Mouse (Mus musculus) forebrain, embryonic 14.5 days (tissue): Measurements from ENCODE around the gene Tcp11x2. TPM values are rescaled to one million over a fixed set of nuclear protein-coding genes. Genes with fewer than 3 reads are reported as not detected.

Source experiments
- ATAC-seq: fragments of 200-750 bp; cut with Nextera tagmentation; 2 replicates; pipeline ENCODE4 v1.8.0; 2017; ENCODE audit warnings: mild to moderate bottlenecking, moderate library complexity
- DNase-seq: peaks from one replicate; pipeline ENCODE4 v3.0.0-alpha.2; 2015; ENCODE audit warnings: low spot score
- H3K27ac ChIP-seq: fragments of 300-500 bp; sonication (generic); 2 replicates; pipeline ENCODE4 v1.5.1; 2014; ENCODE audit warnings: low read depth, mild to moderate bottlenecking, control low read depth, low read length, moderate library complexity
- H3K27me3 ChIP-seq: fragments of 300-500 bp; sonication (generic); replicated peaks from 2 replicates; pipeline ENCODE4 v1.6.1; 2014; ENCODE audit warnings: low read length, control low read depth, mixed read lengths; ENCODE audit not compliant: control insufficient read depth, insufficient read depth
- H3K36me3 ChIP-seq: fragments of 300-500 bp; sonication (generic); 2 replicates; pipeline ENCODE4 v1.6.1; 2014; ENCODE audit warnings: low read length, control low read depth; ENCODE audit not compliant: control insufficient read depth, insufficient read depth
- H3K4me1 ChIP-seq: fragments of 300-500 bp; sonication (generic); 2 replicates; pipeline ENCODE4 v1.6.1; 2014; ENCODE audit warnings: antibody characterized with exemption, low read length, control low read depth; ENCODE audit not compliant: control insufficient read depth, insufficient read depth
- H3K4me2 ChIP-seq: fragments of 300-500 bp; sonication (generic); 2 replicates; pipeline ENCODE4 v1.6.1; 2014; ENCODE audit warnings: mild to moderate bottlenecking, control low read depth, low read length
- H3K4me3 ChIP-seq: fragments of 300-500 bp; sonication (generic); 2 replicates; pipeline ENCODE4 v1.5.1; 2014; ENCODE audit warnings: low read depth, low read length, control low read depth
- H3K9ac ChIP-seq: fragments of 300-500 bp; sonication (generic); 2 replicates; pipeline ENCODE4 v1.6.1; 2014; ENCODE audit warnings: mild to moderate bottlenecking, low read length, control low read depth, moderate library complexity
- H3K9me3 ChIP-seq: fragments of 300-500 bp; sonication (generic); replicated peaks from 2 replicates; pipeline ENCODE4 v1.6.1; 2016; ENCODE audit warnings: low read length, control low read depth, mixed read lengths; ENCODE audit not compliant: control insufficient read depth
- WGBS: fragments of 180-500 bp; shearing (Covaris S2); extraction: QIAGEN DNeasy Blood & Tissue Kit; methylation state at CpG from one replicate; pipeline ENCODE4 v1.1.7; 2014; 5-methylcytosine and 5-hydroxymethylcytosine counted together
- polyA plus RNA-seq: library from polyadenylated mRNA; unstranded; fragments of >200 nt; fragmentation: Nextera tagmentation; extraction: Ambion mirVana; gene quantifications from 2 replicates; pipeline ENCODE4 v1.2.1, GENCODE M21; 2014

Gene Tcp11x2
- polyA plus RNA-seq: not detected in 2 replicates

GRCm38 (mm10) chrX:135693633-135694032, at the start of gene Tcp11x2:
Gene Tcp11x2 (minus strand): TSS chrX:135693790.
- Histone ChIP-seq H3K27me3 (0 out of 2 replicates have a peak, but pooled peaks cover 2% of the 10 kb centered on the region), H3K36me3 (no peaks in the 10 kb centered on the region), H3K4me2 (no peak within 1 kb of the TSS), H3K4me1 (no peaks in the 10 kb centered on the region), H3K4me3 (no peak within 1 kb of the TSS), H3K9me3 (no peaks in the 10 kb centered on the region), H3K27ac (no peak within 1 kb of the TSS), H3K9ac (no peak within 1 kb of the TSS)
- no peak for ATAC-seq
- WGBS: 75% methylated on average over 1 of the region's 1 CpGs
- no peak for DNase-seq

GRCm38 (mm10) chrX:135743056-135743355, 49.4 kb upstream of the Tcp11x2 start:
- peak overlapping the region; percentile 55 for H3K4me3 ChIP-seq
- no peaks in the 10 kb centered on the region for H3K27me3 ChIP-seq
- 0 out of 2 replicates have a peak, but pooled peaks cover 10% of the 10 kb centered on the region for H3K36me3 ChIP-seq
- no peaks in the 10 kb centered on the region for H3K9me3 ChIP-seq
- H3K27ac ChIP-seq: 0 out of 2 replicates have a peak overlapping the region, but pooled peaks have one; percentile 89
- 29% methylated on average over 7 of the region's 7 CpGs for WGBS
- no peaks in the 10 kb centered on the region for H3K4me1 ChIP-seq
- DNase-seq (peak; percentile 8), ATAC-seq (peak; percentile 25)
- peak overlapping the region; percentile 70 for H3K9ac ChIP-seq
- peak overlapping the region; percentile 49 for H3K4me2 ChIP-seq

GRCm38 (mm10) chrX:135742304-135743055, 48.9 kb upstream of the Tcp11x2 start, which contains the start of the genes Armcx5 and Gprasp1:
Gene Armcx5 (plus strand): TSS chrX:135742733.
Gene Gprasp1 (plus strand): TSS chrX:135742733.
- peak; percentile 96 for DNase-seq
- Histone ChIP-seq H3K4me1 (no peaks in the 10 kb centered on the region), H3K4me2 (peak within 1 kb of the TSS; percentile 49), H3K9ac (peak within 1 kb of the TSS; percentile 70), H3K4me3 (peak within 1 kb of the TSS; percentile 55), H3K36me3 (0 out of 2 replicates have a peak, but pooled peaks cover 9% of the 10 kb centered on the region), H3K27ac (peak within 1 kb of the TSS; percentile 89), H3K27me3 (no peaks in the 10 kb centered on the region), H3K9me3 (no peaks in the 10 kb centered on the region)
- 33% methylated on average over 48 of the region's 48 CpGs for WGBS
- ATAC-seq: peak; percentile 98

GRCm38 (mm10) chrX:135738730-135739520, 45.3 kb upstream of the Tcp11x2 start:
- 95% methylated on average over 2 of the region's 2 CpGs for WGBS
- no peaks in the 10 kb centered on the region for H3K27me3 ChIP-seq
- H3K4me1 ChIP-seq: no peaks in the 10 kb centered on the region
- no peak overlapping the region for H3K4me3 ChIP-seq
- no peak overlapping the region for H3K4me2 ChIP-seq
- ATAC-seq: no peak
- no peak overlapping the region for H3K9ac ChIP-seq
- no peak overlapping the region for H3K27ac ChIP-seq
- no peaks in the 10 kb centered on the region for H3K36me3 ChIP-seq
- no peak for DNase-seq
- no peaks in the 10 kb centered on the region for H3K9me3 ChIP-seq

- WGBS: 85% methylated on average over 10 of the region's 10 CpGs
- no peak for DNase-seq
- no peaks in the 10 kb centered on the region for H3K9me3 ChIP-seq
- no peak within 1 kb of the TSS for H3K4me3 ChIP-seq
- no peak for ATAC-seq
- H3K4me1 ChIP-seq: no peaks in the 10 kb centered on the region
- no peaks in the 10 kb centered on the region for H3K36me3 ChIP-seq
- H3K27ac ChIP-seq: no peak within 1 kb of the TSS
- H3K9ac ChIP-seq: no peak within 1 kb of the TSS
- H3K27me3 ChIP-seq: no peaks in the 10 kb centered on the region
- no peak within 1 kb of the TSS for H3K4me2 ChIP-seq
Observed at GRCm38 (mm10) chrX:135725161-135725560, 31.6 kb upstream of the Tcp11x2 start, which contains the start of gene Tmsb15a. Gene Tmsb15a (minus strand): TSS chrX:135725261.

DNA sequence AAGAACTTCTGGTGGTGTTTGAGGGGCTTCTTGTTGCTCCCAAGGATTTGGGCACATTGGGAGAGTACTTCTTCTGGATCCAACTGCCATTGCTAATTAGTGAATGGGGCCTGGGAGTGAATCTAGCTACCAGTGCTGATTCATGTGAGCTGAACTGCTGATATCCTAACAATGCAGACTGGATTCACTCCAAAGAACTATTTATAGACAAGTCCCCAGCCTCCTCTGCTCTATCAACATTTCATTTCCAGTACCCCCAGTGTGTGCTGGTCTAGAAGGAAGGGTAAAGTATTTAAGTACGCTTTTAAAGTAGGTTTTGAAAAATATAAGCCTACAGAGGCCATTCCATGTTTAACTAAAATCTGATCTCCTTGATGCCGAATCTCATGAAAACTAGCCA, 19.3 kb upstream of the Tcp11x2 start:
- Histone ChIP-seq H3K9ac (no peak overlapping the region), H3K4me3 (no peak overlapping the region), H3K27me3 (no peaks in the 10 kb centered on the region), H3K36me3 (no peaks in the 10 kb centered on the region), H3K27ac (no peak overlapping the region), H3K4me1 (no peaks in the 10 kb centered on the region), H3K9me3 (no peaks in the 10 kb centered on the region), H3K4me2 (no peak overlapping the region)
- ATAC-seq: no peak
- DNase-seq: no peak
- 82% methylated on average over 2 of the region's 2 CpGs for WGBS

DNA sequence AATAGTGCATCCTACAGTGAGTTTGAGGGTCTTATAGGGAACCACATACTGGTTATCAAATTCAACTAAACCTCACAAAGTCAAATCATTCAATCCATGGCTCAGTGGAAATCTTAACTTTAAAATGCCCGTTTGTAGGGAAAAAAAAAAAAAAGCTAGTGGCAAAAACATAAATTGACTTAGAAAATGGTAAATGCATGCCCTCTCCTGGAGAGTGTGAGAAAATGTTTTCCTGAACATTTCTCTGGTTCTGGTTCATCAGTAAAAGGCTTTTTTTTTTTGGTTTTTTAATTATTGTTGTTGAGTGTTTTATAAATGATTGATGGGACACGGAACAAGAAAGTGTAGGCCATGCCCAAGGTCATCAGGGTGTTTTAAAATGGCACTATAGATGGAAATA, 10.8 kb upstream of the Tcp11x2 start:
- H3K27me3 ChIP-seq: no peaks in the 10 kb centered on the region
- 48% methylated on average over 2 of the region's 2 CpGs for WGBS
- DNase-seq (peak; percentile 0), ATAC-seq (no peak)
- no peak overlapping the region for H3K27ac ChIP-seq
- H3K4me2 ChIP-seq: no peak overlapping the region
- H3K9me3 ChIP-seq: no peaks in the 10 kb centered on the region
- no peaks in the 10 kb centered on the region for H3K36me3 ChIP-seq
- H3K9ac ChIP-seq: no peak overlapping the region
- no peaks in the 10 kb centered on the region for H3K4me1 ChIP-seq
- no peak overlapping the region for H3K4me3 ChIP-seq

GRCm38 (mm10) chrX:135703111-135703510, 9.5 kb upstream of the Tcp11x2 start:
- Histone ChIP-seq H3K4me2 (no peak overlapping the region), H3K27me3 (no peaks in the 10 kb centered on the region), H3K4me1 (no peaks in the 10 kb centered on the region), H3K36me3 (no peaks in the 10 kb centered on the region), H3K4me3 (no peak overlapping the region), H3K9ac (no peak overlapping the region), H3K27ac (no peak overlapping the region), H3K9me3 (no peaks in the 10 kb centered on the region)
- ATAC-seq (no peak), DNase-seq (no peak)
- 96% methylated on average over 1 of the region's 1 CpGs for WGBS
